Mouse (Mus musculus) MEL (cell line): ENCODE results near the gene Dlat.

Source experiments
- CTCF ChIP-seq, 3 experiments: IDR thresholded peaks in 2 of 3; conservative IDR thresholded peaks in 1 of 3; 2 replicates each; pipeline ENCODE4 v1.5.1; 2011 to 2012; ENCODE audit warnings: low read length in 3 of 3, low read depth in 2 of 3, mild to moderate bottlenecking in 2 of 3, improper control_type of control experiment in 1 of 3, inconsistent platforms in 1 of 3, mixed read lengths in 1 of 3, moderate library complexity in 1 of 3; ENCODE audit not compliant: control insufficient read depth in 1 of 3, insufficient read depth in 1 of 3, poor library complexity in 1 of 3, severe bottlenecking in 1 of 3
- ELF1 ChIP-seq: IDR thresholded peaks from 2 replicates; pipeline ENCODE4 v1.6.1; 2014; ENCODE audit warnings: low read depth, mild to moderate bottlenecking, inconsistent platforms, low read length, improper control_type of control experiment, moderate library complexity
- EP300 ChIP-seq, 2 experiments: IDR thresholded peaks; 2 replicates each; pipeline ENCODE4 v1.6.1; 2011; ENCODE audit warnings: improper control_type of control experiment in 2 of 2, low read length in 2 of 2, low read depth in 1 of 2, mild to moderate bottlenecking in 1 of 2
- GABPA ChIP-seq: IDR thresholded peaks from 2 replicates; pipeline ENCODE4 v1.6.1; 2012; ENCODE audit warnings: low read depth, mild to moderate bottlenecking, inconsistent platforms, low read length, improper control_type of control experiment, moderate library complexity
- HCFC1 ChIP-seq: IDR thresholded peaks from 2 replicates; pipeline ENCODE4 v1.6.1; 2012; ENCODE audit warnings: low read depth, mild to moderate bottlenecking, inconsistent platforms, low read length, improper control_type of control experiment, moderate library complexity
- JUND ChIP-seq: IDR thresholded peaks from 2 replicates; pipeline ENCODE4 v1.6.1; 2011; ENCODE audit warnings: low read depth, mild to moderate bottlenecking, improper control_type of control experiment, low read length
- MYC ChIP-seq: IDR thresholded peaks from 2 replicates; pipeline ENCODE4 v1.6.1; 2011; ENCODE audit warnings: low read depth, mild to moderate bottlenecking, low read length, improper control_type of control experiment, moderate library complexity
- NRF1 ChIP-seq: IDR thresholded peaks from 2 replicates; pipeline ENCODE4 v1.6.1; 2014; ENCODE audit warnings: low read depth, mild to moderate bottlenecking, inconsistent platforms, low read length, improper control_type of control experiment, moderate library complexity; ENCODE audit not compliant: poor library complexity, insufficient read depth, severe bottlenecking
- POLR2A ChIP-seq, 2 experiments: IDR thresholded peaks; 2 replicates each; pipeline ENCODE4 v1.6.1; 2011 to 2012; ENCODE audit warnings: low read length in 2 of 2, mild to moderate bottlenecking in 2 of 2, control low read depth in 1 of 2, improper control_type of control experiment in 1 of 2, low read depth in 1 of 2, moderate library complexity in 1 of 2; ENCODE audit not compliant: control insufficient read depth in 1 of 2, insufficient read depth in 1 of 2, poor library complexity in 1 of 2
- TCF12 ChIP-seq: IDR thresholded peaks from 2 replicates; pipeline ENCODE4 v1.6.1; 2014; ENCODE audit warnings: low read depth, mild to moderate bottlenecking, inconsistent platforms, low read length, improper control_type of control experiment, moderate library complexity
- ZC3H11A ChIP-seq: IDR thresholded peaks from 2 replicates; pipeline ENCODE4 v1.6.1; 2012; ENCODE audit warnings: low read depth, mild to moderate bottlenecking, inconsistent platforms, low read length, improper control_type of control experiment
- ZKSCAN1 ChIP-seq: IDR thresholded peaks from 2 replicates; pipeline ENCODE4 v1.6.1; 2012; ENCODE audit warnings: low read depth, mild to moderate bottlenecking, inconsistent platforms, low read length, improper control_type of control experiment, moderate library complexity
- ZMIZ1 ChIP-seq: IDR thresholded peaks from 2 replicates; pipeline ENCODE4 v1.6.1; 2012; ENCODE audit warnings: low read depth, mild to moderate bottlenecking, inconsistent platforms, low read length, improper control_type of control experiment, moderate library complexity

DNA sequence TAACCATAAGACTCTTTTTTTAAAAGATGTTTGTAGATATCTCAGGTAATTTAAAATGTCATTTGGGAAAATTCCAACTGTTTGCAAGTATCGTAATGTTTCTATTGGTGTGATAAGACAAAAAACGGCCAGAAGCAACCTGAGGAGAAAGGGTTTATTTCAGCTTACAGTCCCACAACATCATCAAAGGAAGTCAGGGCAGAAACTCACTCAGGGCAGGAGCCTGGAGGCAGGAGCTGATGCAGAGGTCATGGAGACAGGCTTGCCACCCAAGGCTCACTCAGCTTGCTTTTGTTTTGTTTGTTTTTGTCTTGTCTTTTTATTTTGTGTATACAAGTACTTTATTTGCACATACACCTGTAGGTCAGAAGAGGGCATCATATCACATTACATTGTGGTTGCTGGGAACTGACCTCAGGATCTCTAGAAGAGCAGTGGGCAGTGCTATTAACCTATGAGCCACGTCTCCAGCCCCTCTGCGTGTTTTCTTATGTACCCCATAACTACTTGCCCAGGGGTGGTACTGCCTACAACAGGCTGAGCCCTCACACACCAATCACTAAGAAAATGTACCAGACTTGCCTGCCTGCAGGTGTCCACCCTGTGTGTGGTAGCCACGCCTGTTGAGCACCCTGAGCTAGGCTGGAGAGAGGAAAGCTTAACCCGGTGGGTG, 27.4 kb downstream of the Dlat start:
- TF ChIP-seq TCF12 (no peak), CTCF (IDR thresholded peaks at IDR 0.05 in 2 of 3, conservative IDR thresholded peaks at IDR 0.05 in 1 of 3; ENCODE audit: control insufficient read depth in 1 of 3, insufficient read depth in 1 of 3, low read depth in 2 of 3, low read length in 3 of 3, poor library complexity in 1 of 3, severe bottlenecking in 1 of 3) (peak in 1 of 3 experiments; percentile 19; a peak in 1 of 6 replicates), NRF1 (no peak), GABPA (no peak), ZKSCAN1 (no peak), MYC (0 out of 2 replicates have a peak, but pooled peaks have one; percentile 20), ZC3H11A (no peak), JUND (no peak), HCFC1 (no peak), ELF1 (no peak), EP300 (IDR thresholded peaks at IDR 0.05; ENCODE audit: low read depth in 1 of 2, low read length in 2 of 2) (no peak), ZMIZ1 (no peak), POLR2A (IDR thresholded peaks at IDR 0.05; ENCODE audit: control insufficient read depth in 1 of 2, insufficient read depth in 1 of 2, low read depth in 1 of 2, low read length in 2 of 2, poor library complexity in 1 of 2) (no peak)
